Mouse (Mus musculus) ES-E14 (cell line): Measurements from ENCODE around the gene Tsg101.

ENCODE experiments used
- CHD2 ChIP-seq: IDR thresholded peaks from 2 replicates; pipeline ENCODE4 v1.6.1; 2014; ENCODE audit warnings: mild to moderate bottlenecking, low read depth, low read length, inconsistent platforms
- MAFK ChIP-seq: IDR thresholded peaks from 2 replicates; pipeline ENCODE4 v1.6.1; 2014; ENCODE audit warnings: mild to moderate bottlenecking, low read depth, low read length, inconsistent platforms; ENCODE audit not compliant: insufficient read depth
- ZC3H11A ChIP-seq: IDR thresholded peaks from 2 replicates; pipeline ENCODE4 v1.6.1; 2012; ENCODE audit warnings: low read depth, mild to moderate bottlenecking, inconsistent platforms, low read length, borderline replicate concordance
- ZNF384 ChIP-seq: IDR thresholded peaks from 2 replicates; pipeline ENCODE4 v1.6.1; 2012; ENCODE audit warnings: low read depth, low read length, inconsistent platforms

DNA sequence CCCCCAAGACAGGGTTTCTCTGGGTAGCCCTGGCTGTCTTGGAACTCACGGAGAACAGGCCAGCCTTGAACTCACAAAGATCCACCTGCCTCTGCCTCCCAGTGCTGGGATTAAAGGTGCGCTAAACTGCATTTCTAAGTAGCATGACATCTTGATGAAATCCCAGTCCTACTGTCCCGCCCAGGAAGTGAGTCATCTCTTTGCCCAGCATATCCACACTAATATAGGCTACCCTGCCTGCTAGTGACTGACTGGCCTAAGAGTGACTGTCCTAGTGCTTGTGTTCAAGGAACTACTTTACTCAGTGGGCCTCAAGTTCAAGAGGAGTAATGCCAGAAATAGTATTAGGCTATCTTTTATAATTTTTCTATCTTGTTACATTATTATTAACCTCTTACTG, 3.4 kb downstream of the Tsg101 start:
- TF ChIP-seq CHD2 (no peak), ZC3H11A (no peak), ZNF384 (no peak), MAFK (no peak)
